Mouse (Mus musculus) embryonic facial prominence, embryonic 15.5 days (tissue): ENCODE results near the gene 6820408C15Rik. TPM values are rescaled to one million over a fixed set of nuclear protein-coding genes. Genes with fewer than 3 reads are reported as not detected.

Source experiments
- ATAC-seq: fragments of 200-750 bp; cut with Nextera tagmentation; 2 replicates; pipeline ENCODE4 v1.8.0; 2017; ENCODE audit warnings: low read depth, moderate TSS enrichment; ENCODE audit not compliant: insufficient number of reproducible peaks, low FRiP score, low TSS enrichment
- H3K27ac ChIP-seq: fragments of 300-500 bp; sonication (generic); replicated peaks from 2 replicates; pipeline ENCODE4 v1.5.1; 2015; ENCODE audit warnings: mild to moderate bottlenecking, inconsistent platforms
- H3K27me3 ChIP-seq: fragments of 300-500 bp; sonication (generic); 2 replicates; pipeline ENCODE4 v1.6.1; 2015; ENCODE audit warnings: inconsistent platforms
- H3K36me3 ChIP-seq: fragments of 300-500 bp; sonication (generic); 2 replicates; pipeline ENCODE4 v1.6.1; 2015; ENCODE audit warnings: mild to moderate bottlenecking, inconsistent platforms
- H3K4me1 ChIP-seq: fragments of 300-500 bp; sonication (generic); 2 replicates; pipeline ENCODE4 v1.6.1; 2015; ENCODE audit warnings: inconsistent platforms
- H3K4me2 ChIP-seq: fragments of 300-500 bp; sonication (generic); replicated peaks from 2 replicates; pipeline ENCODE4 v1.6.1; 2015; ENCODE audit warnings: mild to moderate bottlenecking, inconsistent platforms
- H3K4me3 ChIP-seq: fragments of 300-500 bp; sonication (generic); replicated peaks from 2 replicates; pipeline ENCODE4 v1.5.1; 2015; ENCODE audit warnings: mild to moderate bottlenecking, inconsistent platforms
- H3K9ac ChIP-seq: fragments of 300-500 bp; sonication (generic); 2 replicates; pipeline ENCODE4 v1.6.1; 2015; ENCODE audit warnings: inconsistent platforms
- H3K9me3 ChIP-seq: fragments of 300-500 bp; sonication (generic); replicated peaks from 2 replicates; pipeline ENCODE4 v1.6.1; 2016; ENCODE audit warnings: inconsistent platforms
- WGBS: fragments of 180-500 bp; shearing (Covaris S2); methylation state at CpG from one replicate; pipeline ENCODE4 v1.1.7; 2015; 5-methylcytosine and 5-hydroxymethylcytosine counted together
- polyA plus RNA-seq: library from polyadenylated mRNA; unstranded; fragments of >200 nt; fragmentation: Nextera tagmentation; extraction: Ambion mirVana; gene quantifications from 2 replicates; pipeline ENCODE4 v1.2.1, GENCODE M21; 2015

Gene 6820408C15Rik
- polyA plus RNA-seq, 1 experiment from 2014 or later = 15.2 TPM

DNA sequence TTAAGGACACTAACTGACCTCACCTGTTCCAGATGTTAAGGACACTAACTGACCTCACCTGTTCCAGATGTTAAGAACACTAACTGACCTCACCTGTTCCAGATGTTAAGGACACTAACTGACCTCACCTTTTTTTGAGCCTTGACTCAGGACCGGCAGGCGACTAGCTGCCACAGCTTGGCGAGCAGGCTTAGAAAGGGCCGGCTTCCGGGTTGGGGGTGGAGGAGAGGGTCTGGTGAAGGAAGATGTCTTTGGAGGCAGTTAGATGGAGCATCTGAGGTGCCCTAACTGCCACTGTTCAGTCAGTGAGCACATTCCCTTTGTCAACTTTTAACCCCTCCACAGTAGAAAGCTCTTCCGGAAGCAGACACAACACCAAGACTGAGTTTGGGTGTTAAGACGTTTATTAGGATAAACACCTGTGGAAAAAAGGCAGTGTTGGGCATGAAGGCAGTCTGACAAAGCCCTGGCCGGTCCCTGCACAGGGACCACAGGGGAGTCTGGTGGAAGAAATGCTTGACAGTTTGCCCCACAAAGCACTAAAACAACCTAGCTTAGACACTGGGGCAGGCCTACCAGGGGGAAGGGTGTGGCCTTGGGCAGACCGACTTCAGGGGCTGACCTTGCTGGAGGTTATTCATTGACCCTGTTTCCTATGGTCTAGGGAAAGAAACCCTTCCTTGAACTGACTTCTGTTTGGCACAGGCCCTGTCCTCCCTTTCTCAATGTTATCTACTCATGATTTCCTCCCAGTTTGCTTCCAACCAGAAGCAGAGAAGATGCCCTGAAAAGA lies 22.0 kb upstream of the 6820408C15Rik start:
- ATAC-seq = no peak
- Histone ChIP-seq H3K4me3 (no peak overlapping the region), H3K4me2 (no peak overlapping the region), H3K4me1 (peaks cover 26% of the 10 kb centered on the region), H3K9ac (no peak overlapping the region), H3K9me3 (no peaks in the 10 kb centered on the region), H3K27ac (no peak overlapping the region), H3K36me3 (0 out of 2 replicates have a peak, but pooled peaks cover 4% of the 10 kb centered on the region), H3K27me3 (no peaks in the 10 kb centered on the region)
- WGBS = 45% methylated on average over 9 of the region's 9 CpGs

DNA sequence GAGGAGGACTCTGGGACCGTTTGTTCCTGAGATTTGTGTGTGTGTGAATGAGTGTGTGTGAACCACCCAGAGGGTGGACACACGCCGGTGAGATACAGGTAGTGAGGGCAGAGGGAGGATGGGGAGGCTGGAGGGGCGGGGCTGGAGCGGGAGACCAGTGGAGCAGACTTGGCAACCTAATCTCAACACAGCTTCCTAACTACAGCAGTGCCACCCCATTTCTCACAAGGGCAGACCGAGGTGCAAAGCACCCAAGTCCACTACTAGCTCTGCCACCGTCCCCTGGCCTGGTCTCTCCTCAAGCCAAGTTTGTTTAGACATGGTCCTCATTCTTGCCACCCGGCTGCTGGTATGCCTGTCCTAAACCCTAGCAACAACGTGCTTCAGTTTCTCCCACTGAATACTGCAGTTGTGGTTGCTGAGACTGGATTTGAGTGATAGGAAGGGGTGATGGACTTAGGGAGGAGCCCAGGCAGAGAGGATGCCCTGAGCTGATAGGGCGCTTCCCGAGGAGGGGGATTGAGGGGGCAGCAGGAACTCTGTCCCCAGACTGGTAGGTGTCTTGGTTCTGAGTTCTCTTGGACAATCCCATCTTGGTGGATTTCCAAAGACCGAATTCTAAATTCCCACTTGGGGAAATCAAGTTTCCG lies 20.0 kb upstream of the 6820408C15Rik start:
- Histone ChIP-seq H3K4me3 (peak overlapping the region; percentile 87), H3K36me3 (0 out of 2 replicates have a peak, but pooled peaks cover 4% of the 10 kb centered on the region), H3K27me3 (no peaks in the 10 kb centered on the region), H3K27ac (peak overlapping the region; percentile 99; the same call in 1 of the 2 replicates), H3K9ac (peak overlapping the region; percentile 23; the same call in 1 of the 2 replicates), H3K4me2 (peak overlapping the region; percentile 93), H3K4me1 (peaks cover 41% of the 10 kb centered on the region), H3K9me3 (no peaks in the 10 kb centered on the region)
- no peak for ATAC-seq
- WGBS = 17% methylated on average over 13 of the region's 13 CpGs

DNA sequence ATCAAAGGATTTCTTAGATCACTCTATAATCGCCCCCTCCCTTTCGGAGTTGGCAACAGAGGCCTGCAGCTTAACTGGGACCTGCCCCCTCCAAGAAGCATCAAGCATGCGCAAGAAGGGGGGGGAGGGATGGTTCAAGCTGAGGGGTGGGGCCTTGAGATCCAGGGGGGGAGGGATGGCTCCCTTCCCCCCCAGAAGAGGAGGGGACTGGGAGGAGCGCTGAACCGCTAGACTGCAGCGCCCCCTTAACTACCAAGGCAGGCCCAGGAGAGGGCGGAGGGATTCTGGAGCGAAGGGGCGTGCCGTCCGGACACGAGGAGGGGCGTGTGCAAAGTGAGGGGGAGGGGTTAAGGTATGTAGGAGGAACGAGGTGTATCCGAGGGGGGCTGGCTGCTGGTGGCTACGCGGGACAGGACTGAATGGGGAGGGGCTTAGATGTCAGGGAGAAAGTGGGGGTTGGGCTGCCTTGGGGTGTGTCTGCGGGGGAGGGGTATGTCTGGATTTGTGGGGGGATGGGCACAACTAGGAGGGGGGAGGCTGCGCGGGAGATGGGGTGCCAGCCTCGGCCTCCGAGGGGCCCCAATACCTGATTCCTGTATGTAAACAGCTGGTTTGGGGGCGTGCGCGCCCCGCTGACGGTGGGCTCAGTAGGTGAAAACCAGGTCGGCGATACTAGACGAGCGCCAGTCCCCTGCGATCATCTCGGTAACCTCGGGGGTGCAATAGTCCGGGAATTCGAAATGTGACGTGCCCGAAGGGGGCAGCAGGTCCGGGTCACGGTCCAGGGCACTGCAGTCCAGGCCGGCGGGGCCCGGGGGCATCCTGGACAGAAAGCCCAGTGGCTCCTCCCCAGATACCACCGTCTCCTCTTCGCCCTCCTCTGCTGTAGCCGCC lies 19.0 kb upstream of the 6820408C15Rik start:
- WGBS = under 1% methylated on average over 46 of the region's 46 CpGs
- Histone ChIP-seq H3K4me3 (peak overlapping the region; percentile 87), H3K4me1 (peaks cover 41% of the 10 kb centered on the region), H3K27me3 (no peaks in the 10 kb centered on the region), H3K36me3 (0 out of 2 replicates have a peak, but pooled peaks cover 4% of the 10 kb centered on the region), H3K9ac (peak overlapping the region; percentile 79), H3K27ac (peak overlapping the region; percentile 99), H3K9me3 (no peaks in the 10 kb centered on the region), H3K4me2 (peak overlapping the region; percentile 93)
- ATAC-seq = peak; percentile 79

DNA sequence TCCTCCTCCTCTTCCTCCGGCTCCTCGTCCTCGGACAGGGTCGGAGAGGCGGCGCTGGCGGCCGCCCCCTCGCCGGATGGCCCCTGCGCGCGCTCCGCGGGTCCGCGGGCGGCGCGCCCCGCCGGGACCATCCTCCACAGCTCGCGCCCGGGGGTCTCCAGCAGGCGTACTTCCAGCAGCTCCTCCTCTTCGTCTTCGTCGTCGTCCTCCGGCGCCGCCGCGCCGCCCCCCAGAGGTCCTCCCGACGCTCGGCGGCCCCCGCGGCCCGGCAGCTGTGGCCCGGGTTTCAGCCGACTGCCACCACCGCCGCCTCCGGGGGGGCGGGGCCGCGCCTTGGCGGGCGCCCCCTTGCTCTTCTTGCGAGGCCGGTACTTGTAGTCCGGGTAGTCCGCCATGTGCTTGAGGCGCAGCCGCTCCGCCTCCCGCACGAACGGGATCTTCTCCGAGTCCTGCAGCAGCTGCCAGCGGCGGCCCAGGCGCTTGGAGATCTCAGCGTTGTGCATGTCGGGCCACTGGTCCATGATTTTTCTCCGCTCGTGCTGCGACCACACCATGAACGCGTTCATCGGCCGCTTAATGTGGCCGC lies 18.3 kb upstream of the 6820408C15Rik start:
- Histone ChIP-seq H3K4me1 (peaks cover 41% of the 10 kb centered on the region), H3K4me3 (peak overlapping the region; percentile 87), H3K36me3 (0 out of 2 replicates have a peak, but pooled peaks cover 4% of the 10 kb centered on the region), H3K4me2 (peak overlapping the region; percentile 93), H3K27ac (peak overlapping the region; percentile 99), H3K27me3 (no peaks in the 10 kb centered on the region), H3K9ac (peak overlapping the region; percentile 79), H3K9me3 (no peaks in the 10 kb centered on the region)
- 0% methylated on average over 70 of the region's 77 CpGs for WGBS
- ATAC-seq = peak; percentile 40

DNA sequence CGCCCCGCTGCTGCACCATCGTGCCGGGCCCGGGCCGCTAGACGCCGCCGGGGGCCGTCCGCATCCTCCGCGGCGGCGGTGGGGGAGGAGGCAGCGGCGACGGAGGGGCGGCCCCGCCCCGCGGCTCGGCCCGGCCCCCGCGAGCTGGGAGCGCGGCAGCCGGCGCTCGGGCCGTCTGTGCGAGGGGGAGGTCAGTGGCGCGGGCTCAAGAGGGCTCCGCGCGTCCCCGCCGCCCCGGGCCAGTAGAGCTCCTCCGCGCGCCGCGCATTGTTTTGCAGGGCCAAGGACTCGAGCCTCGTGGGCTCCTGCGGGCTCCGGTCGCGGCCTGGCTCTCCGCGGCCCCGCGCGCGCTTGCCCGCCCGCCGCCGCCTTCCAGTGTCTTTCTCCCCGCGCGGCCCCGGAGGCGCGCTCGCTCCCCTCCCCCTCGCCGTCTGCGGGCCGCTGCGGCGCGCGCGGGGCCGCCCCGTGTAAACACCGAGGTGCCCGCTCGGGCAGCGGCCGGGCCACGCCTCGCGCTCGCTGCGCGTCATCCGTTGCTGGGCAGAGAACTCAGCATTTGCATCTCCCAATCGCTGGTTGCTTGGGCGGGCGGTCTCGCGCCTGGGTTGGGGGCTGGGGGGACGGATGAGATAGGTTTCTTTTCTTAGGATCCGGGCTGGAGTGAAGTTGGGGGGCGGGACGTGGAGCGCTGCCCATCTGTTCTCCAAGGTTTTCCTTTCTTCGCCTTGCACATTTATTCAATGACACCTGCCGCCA lies 17.5 kb upstream of the 6820408C15Rik start, which contains the start of gene Sox12:
Gene Sox12 (minus strand): TSS at position 384 of the 756 bp plus-strand sequence.
- H3K36me3 ChIP-seq = 0 out of 2 replicates have a peak, but pooled peaks cover 4% of the 10 kb centered on the region
- ATAC-seq = peak; percentile 68
- peaks cover 41% of the 10 kb centered on the region for H3K4me1 ChIP-seq
- H3K27ac ChIP-seq = peak within 1 kb of the TSS; percentile 99
- H3K27me3 ChIP-seq = no peaks in the 10 kb centered on the region
- peak within 1 kb of the TSS; percentile 93 for H3K4me2 ChIP-seq
- WGBS = under 1% methylated on average over 96 of the region's 104 CpGs
- H3K9me3 ChIP-seq = no peaks in the 10 kb centered on the region
- H3K9ac ChIP-seq = peak within 1 kb of the TSS; percentile 79
- H3K4me3 ChIP-seq = peak within 1 kb of the TSS; percentile 87

DNA sequence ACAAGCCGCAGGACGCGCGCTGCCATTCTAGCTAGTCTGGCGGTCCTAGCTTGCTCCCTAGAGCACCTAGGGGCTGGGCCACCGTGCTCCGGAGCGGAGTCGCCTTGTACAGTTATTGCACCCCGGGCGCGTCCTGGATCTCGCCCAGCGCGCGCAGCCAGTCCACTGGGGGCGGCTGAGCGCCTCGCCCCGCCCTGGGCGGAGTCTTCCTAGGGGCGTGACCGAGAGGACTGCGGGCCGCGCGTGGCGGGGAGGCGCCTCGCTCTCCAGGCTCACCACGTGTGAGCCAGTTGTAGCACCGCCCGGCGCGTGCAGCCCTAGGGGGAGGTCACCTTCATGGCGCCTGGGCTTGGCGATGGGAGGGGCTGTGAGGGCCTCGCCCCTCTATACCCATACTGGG lies 16.7 kb upstream of the 6820408C15Rik start:
- Histone ChIP-seq H3K9ac (peak overlapping the region; percentile 79), H3K9me3 (no peaks in the 10 kb centered on the region), H3K4me2 (peak overlapping the region; percentile 93), H3K4me1 (peaks cover 36% of the 10 kb centered on the region), H3K4me3 (peak overlapping the region; percentile 87), H3K36me3 (0 out of 2 replicates have a peak, but pooled peaks cover 4% of the 10 kb centered on the region), H3K27me3 (no peaks in the 10 kb centered on the region), H3K27ac (peak overlapping the region; percentile 99)
- ATAC-seq = peak; percentile 88
- under 1% methylated on average over 37 of the region's 38 CpGs for WGBS

DNA sequence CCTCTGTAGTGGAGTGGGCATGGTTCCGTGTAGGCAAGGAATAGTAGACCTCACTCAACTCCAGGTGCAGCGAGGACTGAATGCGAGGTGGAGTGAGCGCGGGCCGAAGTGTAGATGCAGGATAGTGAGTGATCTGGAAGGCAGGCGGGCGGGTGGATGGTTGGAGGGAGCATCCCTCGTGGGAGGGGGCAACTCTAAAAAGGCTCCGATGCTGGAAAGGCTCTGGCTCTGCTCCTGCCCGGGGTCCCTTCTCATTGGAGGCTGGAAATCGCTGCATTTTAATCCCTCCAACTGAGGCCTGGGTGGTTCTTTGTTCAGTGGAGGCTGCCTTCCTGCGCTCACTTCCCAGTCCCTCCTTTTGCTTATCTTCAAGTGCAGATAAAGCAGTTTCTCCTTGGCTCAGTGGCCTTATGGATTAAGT lies 16.3 kb upstream of the 6820408C15Rik start:
- Histone ChIP-seq H3K4me1 (peaks cover 32% of the 10 kb centered on the region), H3K36me3 (0 out of 2 replicates have a peak, but pooled peaks cover under 1% of the 10 kb centered on the region), H3K9me3 (no peaks in the 10 kb centered on the region), H3K27me3 (no peaks in the 10 kb centered on the region), H3K4me3 (peak overlapping the region; percentile 87), H3K9ac (no peak overlapping the region), H3K27ac (peak overlapping the region; percentile 99), H3K4me2 (peak overlapping the region; percentile 93)
- under 1% methylated on average over 13 of the region's 13 CpGs for WGBS
- no peak for ATAC-seq

DNA sequence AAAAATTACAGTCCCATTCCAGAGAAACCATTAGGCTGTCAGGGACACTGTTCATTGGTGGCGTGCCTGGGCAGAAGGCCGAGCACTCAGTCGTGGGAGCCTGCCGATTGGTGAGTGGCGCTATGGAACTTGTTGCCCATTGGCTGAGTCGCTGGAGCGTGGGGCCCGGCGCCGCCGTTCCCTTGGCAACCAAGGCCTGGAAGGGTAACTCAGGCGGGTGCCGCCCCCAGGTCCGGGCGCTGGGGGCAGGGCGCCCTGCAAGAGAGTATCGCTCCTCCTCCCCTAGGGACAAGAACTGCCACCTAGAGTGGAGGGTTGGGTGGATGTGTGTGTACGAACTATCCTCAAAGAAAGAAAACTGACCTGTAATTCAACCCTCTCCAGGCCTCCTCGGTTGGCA lies 9.3 kb upstream of the 6820408C15Rik start:
- H3K9me3 ChIP-seq = no peaks in the 10 kb centered on the region
- H3K9ac ChIP-seq = 0 out of 2 replicates have a peak overlapping the region, but pooled peaks have one; percentile 7
- H3K27ac ChIP-seq = peak overlapping the region; percentile 60
- no peaks in the 10 kb centered on the region for H3K27me3 ChIP-seq
- peak; percentile 93 for ATAC-seq
- H3K36me3 ChIP-seq = no peaks in the 10 kb centered on the region
- H3K4me2 ChIP-seq = peak overlapping the region; percentile 56
- 0% methylated on average over 19 of the region's 19 CpGs for WGBS
- H3K4me3 ChIP-seq = peak overlapping the region; percentile 39
- H3K4me1 ChIP-seq = peaks cover 31% of the 10 kb centered on the region

DNA sequence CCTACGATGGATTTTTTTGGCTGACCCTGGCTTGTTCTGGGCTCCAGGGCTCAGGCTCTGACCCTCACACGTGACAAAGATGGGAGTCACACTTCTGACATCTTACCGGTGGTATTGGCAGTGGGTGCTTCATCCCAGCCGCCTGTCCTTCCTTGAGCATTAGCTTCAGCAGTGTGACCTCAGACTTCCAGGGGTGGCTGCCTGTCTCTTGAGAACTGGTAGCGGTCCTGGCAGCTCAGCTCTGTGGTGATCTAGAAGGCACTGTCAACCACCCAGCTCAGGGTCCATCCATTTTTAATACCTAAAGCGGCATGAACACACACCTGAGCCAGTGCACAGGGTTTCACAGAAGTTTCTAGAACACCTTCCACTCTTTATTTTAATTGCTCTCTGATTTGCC lies 5.6 kb upstream of the 6820408C15Rik start:
- H3K4me3 ChIP-seq = no peak overlapping the region
- no peak overlapping the region for H3K9ac ChIP-seq
- H3K27ac ChIP-seq = peak overlapping the region; percentile 98
- ATAC-seq = no peak
- H3K4me1 ChIP-seq = peaks cover 47% of the 10 kb centered on the region
- H3K4me2 ChIP-seq = no peak overlapping the region
- H3K27me3 ChIP-seq = no peaks in the 10 kb centered on the region
- H3K36me3 ChIP-seq = no peaks in the 10 kb centered on the region
- no peaks in the 10 kb centered on the region for H3K9me3 ChIP-seq
- 77% methylated on average over 6 of the region's 6 CpGs for WGBS

DNA sequence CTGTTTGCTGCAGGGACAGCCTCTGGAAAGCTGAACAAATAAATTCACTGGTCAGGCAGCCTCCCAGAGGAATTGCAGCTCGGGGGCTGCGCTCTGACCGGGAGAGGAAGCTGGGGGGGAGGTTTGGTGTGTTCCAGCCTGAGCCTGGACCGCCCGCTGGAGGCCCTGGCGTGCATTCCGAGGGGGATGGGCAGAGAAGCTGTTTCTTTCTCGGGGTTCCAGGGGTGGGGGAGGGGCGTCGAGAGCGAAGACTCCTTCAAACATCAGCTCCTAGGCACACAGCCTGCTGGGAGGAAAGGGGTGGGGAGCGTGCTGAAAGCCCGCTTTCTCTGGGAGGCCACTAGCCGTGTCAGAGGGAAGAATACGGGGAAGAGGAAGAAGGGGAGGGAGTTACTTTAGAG lies 4.4 kb upstream of the 6820408C15Rik start:
- peak; percentile 78 for ATAC-seq
- peak overlapping the region; percentile 98 for H3K27ac ChIP-seq
- H3K4me1 ChIP-seq = peaks cover 44% of the 10 kb centered on the region
- no peaks in the 10 kb centered on the region for H3K27me3 ChIP-seq
- H3K4me3 ChIP-seq = peak overlapping the region; percentile 63
- H3K9me3 ChIP-seq = 0 out of 2 replicates have a peak, but pooled peaks cover under 1% of the 10 kb centered on the region
- peak overlapping the region; percentile 13; the same call in 1 of the 2 replicates for H3K9ac ChIP-seq
- no peaks in the 10 kb centered on the region for H3K36me3 ChIP-seq
- 1% methylated on average over 14 of the region's 15 CpGs for WGBS
- H3K4me2 ChIP-seq = peak overlapping the region; percentile 81
